Mouse (Mus musculus): ENCODE results near the gene Pdpk1.

GRCm38 (mm10) chr17:24151382-24151781 lies 658 bp upstream of the Pdpk1 start:
- no peak for TF ChIP-seq CTCF (IDR thresholded peaks at IDR 0.05; ENCODE audit: borderline replicate concordance, insufficient read depth, low read length)
- no peak for TF ChIP-seq POLR2A (IDR thresholded peaks at IDR 0.05; ENCODE audit: low read depth, low read length)
